Mouse (Mus musculus): ENCODE data around the gene Gcsam.

Gene Gcsam

GRCm38 (mm10) chr16:45651497-45651896 is 41.3 kb downstream of the Gcsam start:
- no peak for DNase-seq (ENCODE audit: low spot score in 2 of 2)

GRCm38 (mm10) chr16:45653009-45653933 is 43.1 kb downstream of the Gcsam start:
- DNase-seq (ENCODE audit: low spot score in 2 of 2): no peak

- no peak for DNase-seq (ENCODE audit: low spot score in 2 of 2)
These were observed 43.8 kb downstream of the Gcsam start, which contains the start of gene BC016579 for GRCm38 (mm10) chr16:45653934-45654332. Gene BC016579, minus strand, starts transcription at chr16:45654068.

- no peak for DNase-seq (ENCODE audit: low spot score in 2 of 2)
These were observed 44.3 kb downstream of the Gcsam start for GRCm38 (mm10) chr16:45654465-45654864.

GRCm38 (mm10) chr16:45657574-45658159 is 47.5 kb downstream of the Gcsam start:
- DNase-seq (ENCODE audit: low spot score in 2 of 2): no peak

- DNase-seq (ENCODE audit: low spot score in 2 of 2): no peak
These were observed 48.1 kb downstream of the Gcsam start for GRCm38 (mm10) chr16:45658248-45658647.

- peak; percentile 54 to 70 for DNase-seq (ENCODE audit: low spot score in 2 of 2)
These were observed 49.4 kb downstream of the Gcsam start for GRCm38 (mm10) chr16:45659596-45659995.

- no peak for DNase-seq (ENCODE audit: low spot score in 2 of 2)
These were observed 52.2 kb downstream of the Gcsam start for GRCm38 (mm10) chr16:45662381-45662780.

- DNase-seq (ENCODE audit: low spot score in 2 of 2): no peak
These were observed 56.0 kb downstream of the Gcsam start for GRCm38 (mm10) chr16:45666136-45666535.

- DNase-seq (ENCODE audit: low spot score in 2 of 2): no peak
These were observed 58.0 kb downstream of the Gcsam start for GRCm38 (mm10) chr16:45668178-45668577.

GRCm38 (mm10) chr16:45670005-45670404 is 59.8 kb downstream of the Gcsam start:
- DNase-seq (ENCODE audit: low spot score in 2 of 2): peak in 1 of 2 experiments; percentile 24

Measured in frontal cortex, postnatal 36 days (tissue).